Comparison of ENCODE assay signal across 9 mouse cellular contexts in the genomic region with DNA sequence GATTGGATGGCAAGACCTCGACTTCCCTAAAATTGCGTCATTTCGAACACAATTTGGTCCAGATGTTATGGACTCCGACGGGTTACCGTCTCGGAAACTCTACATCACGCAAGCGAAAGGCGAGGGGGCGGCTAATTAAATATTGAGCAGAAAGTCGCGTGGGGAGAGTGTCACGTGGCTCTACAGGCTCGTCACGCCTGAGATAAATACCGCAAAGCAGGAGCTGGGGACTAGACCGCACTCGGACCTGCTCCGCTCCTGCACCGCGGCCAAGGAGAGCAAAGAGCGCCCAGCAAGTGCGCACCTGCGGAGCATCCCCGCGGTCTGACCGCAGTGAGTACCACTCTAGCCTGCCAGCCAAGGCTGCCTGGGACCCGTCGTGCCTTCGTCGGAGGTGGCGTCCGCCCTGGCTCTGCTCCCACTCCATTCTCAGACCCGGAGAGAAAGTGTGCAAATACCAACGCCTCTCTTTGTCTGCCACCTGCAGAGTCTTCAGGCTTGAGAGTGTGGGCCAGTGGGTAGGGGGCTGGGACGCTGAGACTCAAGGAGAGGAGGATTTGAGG. TPM values are rescaled to one million over a fixed set of nuclear protein-coding genes. Genes with fewer than 3 reads are reported as not detected.
DNase-seq lines count a peak whose midpoint lies in the region; ATAC-seq and TF ChIP-seq lines count a peak whose summit lies in the region.
"Had no signal": no experiment of that assay in that cellular context is flagged by ENCODE, and none has a peak within 500 bp of the region (broad histone marks: within the 10 kb centered on the region; RNA-seq: fewer than 3 reads in every experiment).

A gene (plus strand): TSS at position 51 of the 563 bp plus-strand sequence.

- ATAC-seq in kidney, embryonic 15.5 days (replicated peaks; ENCODE audit: low FRiP score): peak; percentile 67
- ATAC-seq in forebrain, postnatal 0 days: peak; percentile 75
- ATAC-seq in limb, embryonic 14.5 days (ENCODE audit: low FRiP score, low read depth): peak; percentile 55; the same call in 1 of the 2 replicates

- TF ChIP-seq POLR2A in brain, embryonic 14.5 days (IDR thresholded peaks at IDR 0.05; ENCODE audit: borderline replicate concordance, extremely low read depth, insufficient read depth, insufficient read length, poor library complexity, severe bottlenecking): no peak
- no peak for TF ChIP-seq POLR2A in limb, embryonic 14.5 days (IDR thresholded peaks at IDR 0.05; ENCODE audit: borderline replicate concordance, extremely low read depth, insufficient read depth, insufficient read length)
- no peak for TF ChIP-seq POLR2A in small intestine, adult 2 months (IDR thresholded peaks at IDR 0.05; ENCODE audit: low read depth, low read length)

- H3K9ac ChIP-seq in kidney, embryonic 15.5 days: no peak within 1 kb of the TSS
- peak within 1 kb of the TSS; percentile 48; the same call in 1 of the 2 replicates for H3K9ac ChIP-seq in forebrain, postnatal 0 days
- peak within 1 kb of the TSS; percentile 36 for H3K9ac ChIP-seq in limb, embryonic 14.5 days (ENCODE audit: low read depth, low read length, severe bottlenecking)
- H3K9ac ChIP-seq: liver, embryonic 14.5 days had no signal

- H3K4me1 ChIP-seq in kidney, embryonic 15.5 days: peaks cover 19% of the 10 kb centered on the region
- peaks cover 15% of the 10 kb centered on the region for H3K4me1 ChIP-seq in forebrain, postnatal 0 days (ENCODE audit: insufficient read depth)
- peaks cover 25% of the 10 kb centered on the region; the same call in 1 of the 2 replicates for H3K4me1 ChIP-seq in limb, embryonic 14.5 days (ENCODE audit: control insufficient read depth, insufficient read depth, low read length)
- no peaks in the 10 kb centered on the region for H3K4me1 ChIP-seq in small intestine, adult 2 months (ENCODE audit: control insufficient read depth, insufficient read depth, insufficient read length, low read length)

- 1% methylated on average over 37 of the region's 37 CpGs for WGBS in kidney, embryonic 15.5 days
- WGBS in forebrain, postnatal 0 days: 1% methylated on average over 37 of the region's 37 CpGs
- WGBS in limb, embryonic 14.5 days: under 1% methylated on average over 37 of the region's 37 CpGs
- 2% methylated on average over 37 of the region's 37 CpGs for WGBS in small intestine, adult 2 months

- no peaks in the 10 kb centered on the region for H3K9me3 ChIP-seq in kidney, embryonic 15.5 days (replicated peaks)
- H3K9me3 ChIP-seq in forebrain, postnatal 0 days (ENCODE audit: low read length): no peaks in the 10 kb centered on the region
- H3K9me3 ChIP-seq in limb, embryonic 14.5 days (ENCODE audit: control insufficient read depth, low read length): no peaks in the 10 kb centered on the region

- no peak for DNase-seq in kidney, postnatal 36 days
- peak; percentile 46 for DNase-seq in brain, embryonic 14.5 days (ENCODE audit: low read depth)
- peak; percentile 27 for DNase-seq in forebrain, postnatal 0 days
- DNase-seq in limb, embryonic 14.5 days (ENCODE audit: low spot score): no peak
- DNase-seq in spleen, postnatal 4 days (ENCODE audit: low spot score in 2 of 2): no peak
- DNase-seq in gastrocnemius, adult 18-20 months (ENCODE audit: low spot score): no peak

- no peaks in the 10 kb centered on the region for H3K36me3 ChIP-seq in kidney, embryonic 15.5 days
- no peaks in the 10 kb centered on the region for H3K36me3 ChIP-seq in forebrain, postnatal 0 days (ENCODE audit: insufficient read depth)
- H3K36me3 ChIP-seq in limb, embryonic 14.5 days (ENCODE audit: control insufficient read depth, insufficient read depth, low read length): no peaks in the 10 kb centered on the region
- no peaks in the 10 kb centered on the region for H3K36me3 ChIP-seq in small intestine, adult 2 months (ENCODE audit: control insufficient read depth, insufficient read depth, low read length)

- no peak for TF ChIP-seq CTCF in brain, embryonic 14.5 days (IDR thresholded peaks at IDR 0.05; ENCODE audit: borderline replicate concordance, extremely low read depth, insufficient read depth, insufficient read length)
- no peak for TF ChIP-seq CTCF in forebrain, postnatal 0 days (IDR thresholded peaks at IDR 0.05; ENCODE audit: low read depth)
- TF ChIP-seq CTCF in small intestine, adult 2 months (IDR thresholded peaks at IDR 0.05; ENCODE audit: extremely low read depth, insufficient read length, insufficient replicate concordance, low read depth, low read length): no peak

- H3K27me3 ChIP-seq in kidney, embryonic 15.5 days: peaks cover 46% of the 10 kb centered on the region
- peaks cover 28% of the 10 kb centered on the region for H3K27me3 ChIP-seq in forebrain, postnatal 0 days (ENCODE audit: insufficient read depth, low read length)
- peaks cover 32% of the 10 kb centered on the region for H3K27me3 ChIP-seq in limb, embryonic 14.5 days (ENCODE audit: control insufficient read depth, insufficient read depth, low read length)
- peaks cover 4% of the 10 kb centered on the region; the same call in 1 of the 2 replicates for H3K27me3 ChIP-seq in small intestine, adult 2 months (ENCODE audit: control insufficient read depth, insufficient read depth, low read length)

- H3K4me2 ChIP-seq in kidney, embryonic 15.5 days: peak within 1 kb of the TSS; percentile 63
- peak within 1 kb of the TSS; percentile 84 for H3K4me2 ChIP-seq in forebrain, postnatal 0 days (ENCODE audit: low read depth)
- peak within 1 kb of the TSS; percentile 69 for H3K4me2 ChIP-seq in limb, embryonic 14.5 days (replicated peaks; ENCODE audit: low read depth, low read length, severe bottlenecking)

- H3K4me3 ChIP-seq in kidney, embryonic 15.5 days (replicated peaks): peak within 1 kb of the TSS; percentile 35
- peak within 1 kb of the TSS; percentile 41 for H3K4me3 ChIP-seq in forebrain, postnatal 0 days (ENCODE audit: low read depth, low read length)
- H3K4me3 ChIP-seq in limb, embryonic 14.5 days (replicated peaks; ENCODE audit: low read length): peak within 1 kb of the TSS; percentile 39
- peak within 1 kb of the TSS; percentile 24 for H3K4me3 ChIP-seq in small intestine, adult 2 months (ENCODE audit: low read depth, low read length)

- no peak within 1 kb of the TSS for H3K27ac ChIP-seq in kidney, embryonic 15.5 days
- no peak within 1 kb of the TSS for H3K27ac ChIP-seq in forebrain, postnatal 0 days (ENCODE audit: low read depth, low read length)
- no peak within 1 kb of the TSS for H3K27ac ChIP-seq in limb, embryonic 14.5 days (replicated peaks; ENCODE audit: low read depth, low read length)
- H3K27ac ChIP-seq in small intestine, adult 2 months (ENCODE audit: insufficient read depth, low read depth, low read length): no peak within 1 kb of the TSS
- H3K27ac ChIP-seq: liver, embryonic 14.5 days had no signal

RNA-seq across cellular contexts. Expression of the gene that starts here (rescaled TPM):
- 0.24 and 0.49 TPM in 2 replicates for polyA plus RNA-seq in kidney, embryonic 15.5 days (2015; fragmentation: Nextera tagmentation; extraction: Ambion mirVana)
- polyA plus RNA-seq in brain, embryonic 14.5 days (2012; rRNA removed): 36.9 and 44.2 TPM in 2 replicates
- 58.2 and 70.6 TPM in 2 replicates for total RNA-seq in forebrain, postnatal 0 days (2014; rRNA removed)
- polyA plus RNA-seq in forebrain, postnatal 0 days (2015; fragmentation: Nextera tagmentation; extraction: Ambion mirVana): 107 and 108 TPM in 2 replicates
- polyA plus RNA-seq in limb, embryonic 14.5 days (2012; rRNA removed): 15.0 and 15.5 TPM in 2 replicates
- polyA plus RNA-seq in limb, embryonic 14.5 days (2014; fragmentation: Nextera tagmentation; extraction: Ambion mirVana): 31.0 and 31.7 TPM in 2 replicates
- polyA plus RNA-seq in small intestine, adult 2 months (2012; rRNA removed): 1.9 and 3.8 TPM in 2 replicates
- not detected for total RNA-seq in gastrocnemius, adult 18-20 months (2021)
- polyA plus RNA-seq: liver, embryonic 14.5 days had no signal

Comparison
In these comparisons a context has a peak if more than half of its experiments do, and no peak if none do; other contexts are left out.
1. RNA of the gene that starts here (total RNA-seq): 58.2 to 70.6 TPM in forebrain, postnatal 0 days; not detected in gastrocnemius, adult 18-20 months; every median in the first group is over 10 times any median in the second.
2. Peak in ATAC-seq, H3K4me3 ChIP-seq and H3K4me2 ChIP-seq in kidney, embryonic 15.5 days; RNA of the gene not detected or under 1 TPM.
3. DNase-seq: peak in brain, embryonic 14.5 days (single experiment) and forebrain, postnatal 0 days (single experiment); none in kidney, postnatal 36 days (0 of 2), limb, embryonic 14.5 days (single experiment), spleen, postnatal 4 days (0 of 2) and gastrocnemius, adult 18-20 months (single experiment).
4. Peak in every context shown above with its lines, with median percentiles within 50 percentile points of each other: ATAC-seq, H3K4me2 ChIP-seq and H3K4me3 ChIP-seq.